Mouse (Mus musculus) limb, embryonic 11.5 days (tissue): ENCODE measurements around the gene Hist1h1a. TPM values are rescaled to one million over a fixed set of nuclear protein-coding genes. Genes with fewer than 3 reads are reported as not detected.
"Not testable (repeated sequence)": the region's sequence is repeated elsewhere in the genome, so short reads cannot be mapped to it uniquely, and the experiment has no call there.

Experiments
- ATAC-seq: fragments of 200-750 bp; cut with Nextera tagmentation; 2 replicates; pipeline ENCODE4 v1.8.0; 2017; ENCODE audit warnings: low read depth; ENCODE audit not compliant: insufficient number of reproducible peaks, low FRiP score, low TSS enrichment
- DNase-seq: peaks from one replicate; pipeline ENCODE4 v3.0.0-alpha.2; 2015; ENCODE audit warnings: low spot score
- H3K27ac ChIP-seq: fragments of 300-500 bp; sonication (generic); replicated peaks from 2 replicates; pipeline ENCODE4 v1.5.1; 2014; ENCODE audit warnings: low read depth, mild to moderate bottlenecking, low read length
- H3K27me3 ChIP-seq: fragments of 300-500 bp; sonication (generic); 2 replicates; pipeline ENCODE4 v1.6.1; 2014; ENCODE audit warnings: mild to moderate bottlenecking, low read length, mixed read lengths; ENCODE audit not compliant: control insufficient read depth, insufficient read depth
- H3K36me3 ChIP-seq: fragments of 300-500 bp; sonication (generic); 2 replicates; pipeline ENCODE4 v1.6.1; 2014; ENCODE audit warnings: mild to moderate bottlenecking, low read length, moderate library complexity, mixed read lengths; ENCODE audit not compliant: control insufficient read depth, insufficient read depth
- H3K4me1 ChIP-seq: fragments of 300-500 bp; sonication (generic); 2 replicates; pipeline ENCODE4 v1.6.1; 2014; ENCODE audit warnings: low read length, mixed read lengths; ENCODE audit not compliant: control insufficient read depth, insufficient read depth
- H3K4me2 ChIP-seq: fragments of 300-500 bp; sonication (generic); 2 replicates; pipeline ENCODE4 v1.6.1; 2014; ENCODE audit warnings: low read depth, mild to moderate bottlenecking, moderate library complexity; ENCODE audit not compliant: severe bottlenecking
- H3K4me3 ChIP-seq: fragments of 300-500 bp; sonication (generic); 2 replicates; pipeline ENCODE4 v1.5.1; 2014; ENCODE audit warnings: low read depth, low read length
- H3K9ac ChIP-seq: fragments of 300-500 bp; sonication (generic); 2 replicates; pipeline ENCODE4 v1.6.1; 2014; ENCODE audit warnings: mild to moderate bottlenecking, low read length
- H3K9me3 ChIP-seq: fragments of 300-500 bp; sonication (generic); 2 replicates; pipeline ENCODE4 v1.6.1; 2016; ENCODE audit warnings: low read length; ENCODE audit not compliant: control insufficient read depth
- WGBS: fragments of 180-500 bp; shearing (Covaris S2); extraction: QIAGEN DNeasy Blood & Tissue Kit; methylation state at CpG from one replicate; pipeline ENCODE4 v1.1.7; 2014; 5-methylcytosine and 5-hydroxymethylcytosine counted together
- polyA plus RNA-seq: library from polyadenylated mRNA; unstranded; fragments of >200 nt; fragmentation: Nextera tagmentation; extraction: Ambion mirVana; gene quantifications from 2 replicates; pipeline ENCODE4 v1.2.1, GENCODE M21; 2014

Gene Hist1h1a
- polyA plus RNA-seq, 1 experiment from 2014 or later, result 4.1 TPM

DNA sequence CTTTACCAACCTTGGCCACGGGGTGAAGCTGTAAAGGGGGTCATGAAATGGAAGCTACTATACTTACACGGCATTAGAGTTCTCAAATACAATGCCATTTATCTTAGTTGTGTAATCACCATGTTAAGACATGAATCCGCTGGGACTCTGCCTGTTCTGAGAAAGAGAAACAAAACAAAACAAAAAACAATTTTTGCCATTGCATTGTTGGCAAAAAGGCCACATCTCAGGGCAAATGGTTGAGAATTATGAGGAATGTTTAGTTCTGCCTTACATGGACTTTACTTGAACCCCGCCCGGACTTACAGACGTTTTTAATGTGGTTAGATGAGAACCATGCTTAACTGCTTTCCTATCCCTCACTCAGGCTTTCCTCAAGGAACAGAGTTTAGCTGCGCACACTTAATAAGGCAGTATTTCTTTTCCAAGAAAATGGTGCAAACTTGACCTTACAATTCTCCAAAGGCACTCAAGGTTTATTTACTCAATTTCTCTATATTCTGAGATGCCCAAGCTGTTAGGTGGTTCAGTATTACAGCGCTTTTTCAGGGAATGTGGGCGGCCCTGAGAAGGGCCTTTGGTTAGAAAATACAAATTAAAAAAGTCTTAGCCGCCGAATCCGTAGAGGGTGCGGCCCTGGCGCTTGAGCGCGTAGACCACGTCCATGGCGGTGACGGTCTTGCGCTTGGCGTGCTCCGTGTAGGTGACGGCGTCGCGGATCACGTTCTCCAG is 3.1 kb upstream of the Hist1h1a start:
- Histone ChIP-seq H3K4me1 (peaks cover 8% of the 10 kb centered on the region), H3K36me3 (no peaks in the 10 kb centered on the region), H3K4me2 (peak overlapping the region; percentile 65), H3K4me3 (peak overlapping the region; percentile 35), H3K27ac (peak overlapping the region; percentile 86), H3K9me3 (no peaks in the 10 kb centered on the region), H3K9ac (peak overlapping the region; percentile 74), H3K27me3 (no peaks in the 10 kb centered on the region)
- DNase-seq, result peak; percentile 66
- WGBS, result 3% methylated on average over 20 of the region's 27 CpGs
- ATAC-seq, result no peak; the same call in 1 of the 2 replicates

GRCm38 (mm10) chr13:23760972-23761864 is 2.2 kb upstream of the Hist1h1a start, which contains the start of gene Hist1h4a:
Gene Hist1h4a, minus strand, starts transcription at chr13:23761230.
- peak within 1 kb of the TSS; percentile 74 for H3K9ac ChIP-seq

GRCm38 (mm10) chr13:23761871-23762821 is 1.3 kb upstream of the Hist1h1a start, which contains the start of gene Hist1h3a:
Gene Hist1h3a, minus strand, starts transcription at chr13:23762386.
- Histone ChIP-seq H3K4me2 (peak within 1 kb of the TSS; percentile 65), H3K4me3 (peak within 1 kb of the TSS; percentile 42), H3K9ac (peak within 1 kb of the TSS; percentile 70), H3K27ac (peak within 1 kb of the TSS; percentile 75)
- not testable (repeated sequence) for H3K36me3 ChIP-seq, H3K9me3 ChIP-seq, H3K4me1 ChIP-seq, H3K27me3 ChIP-seq
- DNase-seq, result peak; percentile 76
- ATAC-seq, result peak; percentile 68
- under 1% methylated on average over 26 of the region's 52 CpGs for WGBS

More at GRCm38 (mm10) chr13:23760972-23761864, 2.2 kb upstream of the Hist1h1a start, which contains the start of gene Hist1h4a:
- no peaks in the 10 kb centered on the region for H3K27me3 ChIP-seq
- ATAC-seq, result peak; percentile 81
- H3K36me3 ChIP-seq, result no peaks in the 10 kb centered on the region
- no peaks in the 10 kb centered on the region for H3K9me3 ChIP-seq
- peak; percentile 100 for DNase-seq
- peak within 1 kb of the TSS; percentile 86 for H3K27ac ChIP-seq
- peak within 1 kb of the TSS; percentile 65 for H3K4me2 ChIP-seq
- peak within 1 kb of the TSS; percentile 36 for H3K4me3 ChIP-seq
- WGBS, result under 1% methylated on average over 61 of the region's 72 CpGs
- H3K4me1 ChIP-seq, result peaks cover 8% of the 10 kb centered on the region

- H3K4me1 ChIP-seq, result peaks cover 6% of the 10 kb centered on the region
- under 1% methylated on average over 10 of the region's 10 CpGs for WGBS
- no peaks in the 10 kb centered on the region for H3K9me3 ChIP-seq
- ATAC-seq, result no peak
- peak overlapping the region; percentile 75 for H3K27ac ChIP-seq
- peak overlapping the region; percentile 65 for H3K4me2 ChIP-seq
- H3K36me3 ChIP-seq, result no peaks in the 10 kb centered on the region
- DNase-seq, result peak; percentile 47
- no peaks in the 10 kb centered on the region for H3K27me3 ChIP-seq
- peak overlapping the region; percentile 44; the same call in 1 of the 2 replicates for H3K9ac ChIP-seq
- H3K4me3 ChIP-seq, result peak overlapping the region; percentile 42
Observed at GRCm38 (mm10) chr13:23763242-23763585, 252 bp upstream of the Hist1h1a start.

- ATAC-seq (no peak), DNase-seq (peak; percentile 64)
- Histone ChIP-seq H3K4me2 (peak overlapping the region; percentile 65), H3K9me3 (no peaks in the 10 kb centered on the region), H3K27ac (peak overlapping the region; percentile 75), H3K9ac (peak overlapping the region; percentile 69), H3K4me3 (peak overlapping the region; percentile 42), H3K36me3 (no peaks in the 10 kb centered on the region), H3K27me3 (no peaks in the 10 kb centered on the region), H3K4me1 (peaks cover 6% of the 10 kb centered on the region)
- WGBS, result 36% methylated on average over 12 of the region's 12 CpGs
Observed at GRCm38 (mm10) chr13:23764324-23765171, 1.1 kb downstream of the Hist1h1a start.

DNA sequence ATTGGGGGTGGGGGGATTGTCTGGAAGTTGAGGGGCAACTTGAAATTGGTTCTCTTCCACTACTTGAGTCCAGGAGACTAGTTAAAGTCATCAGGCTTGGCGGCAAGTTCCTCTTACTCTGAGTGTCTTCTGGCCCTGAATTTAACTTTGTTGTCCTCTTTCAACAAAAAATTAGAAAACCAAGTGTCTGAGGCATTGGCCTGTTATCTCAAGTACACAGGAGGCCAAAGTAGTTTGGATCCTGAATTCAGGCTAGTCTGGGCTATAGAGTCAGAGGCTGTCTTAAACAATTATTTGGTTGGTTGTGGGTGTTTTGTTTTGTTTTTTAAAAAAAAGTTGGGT is 1.7 kb downstream of the Hist1h1a start:
- WGBS, result 80% methylated on average over 1 of the region's 1 CpGs
- no peak overlapping the region for H3K4me3 ChIP-seq
- H3K9me3 ChIP-seq, result no peaks in the 10 kb centered on the region
- ATAC-seq (no peak), DNase-seq (no peak)
- peaks cover 6% of the 10 kb centered on the region for H3K4me1 ChIP-seq
- H3K4me2 ChIP-seq, result no peak overlapping the region
- no peak overlapping the region for H3K9ac ChIP-seq
- H3K36me3 ChIP-seq, result no peaks in the 10 kb centered on the region
- H3K27me3 ChIP-seq, result no peaks in the 10 kb centered on the region
- H3K27ac ChIP-seq, result no peak overlapping the region

- Histone ChIP-seq H3K9ac (no peak overlapping the region), H3K4me2 (no peak overlapping the region), H3K27ac (no peak overlapping the region), H3K27me3 (no peaks in the 10 kb centered on the region), H3K9me3 (no peaks in the 10 kb centered on the region), H3K36me3 (no peaks in the 10 kb centered on the region), H3K4me1 (peaks cover 6% of the 10 kb centered on the region), H3K4me3 (no peak overlapping the region)
- DNase-seq (no peak), ATAC-seq (no peak)
Observed at GRCm38 (mm10) chr13:23766772-23767171, 3.3 kb downstream of the Hist1h1a start.
